Mouse (Mus musculus): ENCODE data around the gene Dnal4. TPM values are rescaled to one million over a fixed set of nuclear protein-coding genes. Genes with fewer than 3 reads are reported as not detected.

Gene Dnal4
- polyA plus RNA-seq, 2 experiments = 5.5 to 6.3 TPM

- no peak for ATAC-seq (ENCODE audit: insufficient read depth)
- Histone ChIP-seq H3K27ac (no peak overlapping the region), H3K27me3 (ENCODE audit: control insufficient read depth, insufficient read depth, low read length) (peaks cover 15% of the 10 kb centered on the region), H3K4me1 (replicated peaks; ENCODE audit: control insufficient read depth in 2 of 2, insufficient read depth in 2 of 2, low read length in 1 of 2) (no peaks in the 10 kb centered on the region), H3K4me2 (ENCODE audit: low read depth) (no peak overlapping the region), H3K9ac (replicated peaks) (no peak overlapping the region), H3K4me3 (ENCODE audit: insufficient read depth in 1 of 2, low read depth in 2 of 2, low read length in 2 of 2) (no peak overlapping the region), H3K36me3 (replicated peaks; ENCODE audit: control insufficient read depth, insufficient read depth, low read depth) (no peaks in the 10 kb centered on the region), H3K9me3 (ENCODE audit: control insufficient read depth, low read length) (no peaks in the 10 kb centered on the region)
- DNase-seq (ENCODE audit: low read depth in 3 of 3, low spot score in 3 of 3) = no peak
- TF ChIP-seq EP300 (IDR thresholded peaks at IDR 0.05; ENCODE audit: low read depth) (no peak), CTCF (IDR thresholded peaks at IDR 0.05; ENCODE audit: low read depth) (no peak)
- WGBS (ENCODE audit: insufficient replicate concordance) = 42% methylated on average over 4 of the region's 4 CpGs
Observed at GRCm38 (mm10) chr15:79810997-79811396, 33.3 kb upstream of the Dnal4 start.

- Histone ChIP-seq H3K9ac (replicated peaks) (no peak overlapping the region), H3K4me2 (ENCODE audit: low read depth) (no peak overlapping the region), H3K4me3 (ENCODE audit: insufficient read depth in 1 of 2, low read depth in 2 of 2, low read length in 2 of 2) (no peak overlapping the region), H3K27me3 (ENCODE audit: control insufficient read depth, insufficient read depth, low read length) (peaks cover 24% of the 10 kb centered on the region), H3K4me1 (replicated peaks; ENCODE audit: control insufficient read depth in 2 of 2, insufficient read depth in 2 of 2, low read length in 1 of 2) (no peaks in the 10 kb centered on the region), H3K9me3 (ENCODE audit: control insufficient read depth, low read length) (no peaks in the 10 kb centered on the region), H3K27ac (no peak overlapping the region), H3K36me3 (replicated peaks; ENCODE audit: control insufficient read depth, insufficient read depth, low read depth) (no peaks in the 10 kb centered on the region)
- 34% methylated on average over 3 of the region's 3 CpGs for WGBS (ENCODE audit: insufficient replicate concordance)
- no peak for TF ChIP-seq EP300 (IDR thresholded peaks at IDR 0.05; ENCODE audit: low read depth)
- TF ChIP-seq CTCF (IDR thresholded peaks at IDR 0.05; ENCODE audit: low read depth) = no peak
- no peak for DNase-seq (ENCODE audit: low read depth in 3 of 3, low spot score in 3 of 3)
- no peak for ATAC-seq (ENCODE audit: insufficient read depth)
Observed at GRCm38 (mm10) chr15:79810061-79810460, 32.4 kb upstream of the Dnal4 start.

- Histone ChIP-seq H3K27me3 (ENCODE audit: control insufficient read depth, insufficient read depth, low read length) (peaks cover 38% of the 10 kb centered on the region), H3K9me3 (ENCODE audit: control insufficient read depth, low read length) (no peaks in the 10 kb centered on the region), H3K4me1 (replicated peaks; ENCODE audit: control insufficient read depth in 2 of 2, insufficient read depth in 2 of 2, low read length in 1 of 2) (no peaks in the 10 kb centered on the region), H3K27ac (no peak overlapping the region), H3K36me3 (replicated peaks; ENCODE audit: control insufficient read depth, insufficient read depth, low read depth) (no peaks in the 10 kb centered on the region), H3K4me3 (ENCODE audit: insufficient read depth in 1 of 2, low read depth in 2 of 2, low read length in 2 of 2) (no peak overlapping the region), H3K4me2 (ENCODE audit: low read depth) (no peak overlapping the region), H3K9ac (replicated peaks) (no peak overlapping the region)
- 36% methylated on average over 5 of the region's 5 CpGs for WGBS (ENCODE audit: insufficient replicate concordance)
- no peak for ATAC-seq (ENCODE audit: insufficient read depth)
- no peak for TF ChIP-seq EP300 (IDR thresholded peaks at IDR 0.05; ENCODE audit: low read depth)
- TF ChIP-seq CTCF (IDR thresholded peaks at IDR 0.05; ENCODE audit: low read depth) = no peak
- no peak for DNase-seq (ENCODE audit: low read depth in 3 of 3, low spot score in 3 of 3)
Observed at GRCm38 (mm10) chr15:79808658-79809057, 31.0 kb upstream of the Dnal4 start.

- H3K4me1 ChIP-seq (replicated peaks; ENCODE audit: control insufficient read depth in 2 of 2, insufficient read depth in 2 of 2, low read length in 1 of 2) = no peaks in the 10 kb centered on the region
- no peak overlapping the region for H3K4me2 ChIP-seq (ENCODE audit: low read depth)
- no peak overlapping the region for H3K27ac ChIP-seq
- ATAC-seq (ENCODE audit: insufficient read depth) = no peak
- no peaks in the 10 kb centered on the region for H3K36me3 ChIP-seq (replicated peaks; ENCODE audit: control insufficient read depth, insufficient read depth, low read depth)
- H3K9ac ChIP-seq (replicated peaks) = no peak overlapping the region
- H3K4me3 ChIP-seq (ENCODE audit: insufficient read depth in 1 of 2, low read depth in 2 of 2, low read length in 2 of 2) = no peak overlapping the region
- 21% methylated on average over 5 of the region's 5 CpGs for WGBS (ENCODE audit: insufficient replicate concordance)
- TF ChIP-seq CTCF (IDR thresholded peaks at IDR 0.05; ENCODE audit: low read depth) (peak; percentile 76), EP300 (IDR thresholded peaks at IDR 0.05; ENCODE audit: low read depth) (no peak)
- H3K27me3 ChIP-seq (ENCODE audit: control insufficient read depth, insufficient read depth, low read length) = peaks cover 43% of the 10 kb centered on the region
- no peaks in the 10 kb centered on the region for H3K9me3 ChIP-seq (ENCODE audit: control insufficient read depth, low read length)
- peak in 1 of 3 experiments; percentile 23 for DNase-seq (ENCODE audit: low read depth in 3 of 3, low spot score in 3 of 3)
Observed at GRCm38 (mm10) chr15:79808114-79808513, 30.5 kb upstream of the Dnal4 start.

GRCm38 (mm10) chr15:79807050-79807449 is 29.4 kb upstream of the Dnal4 start:
- no peaks in the 10 kb centered on the region for H3K9me3 ChIP-seq (ENCODE audit: control insufficient read depth, low read length)
- no peak for DNase-seq (ENCODE audit: low read depth in 3 of 3, low spot score in 3 of 3)
- no peaks in the 10 kb centered on the region for H3K4me1 ChIP-seq (replicated peaks; ENCODE audit: control insufficient read depth in 2 of 2, insufficient read depth in 2 of 2, low read length in 1 of 2)
- H3K27ac ChIP-seq = no peak overlapping the region
- ATAC-seq (ENCODE audit: insufficient read depth) = no peak
- no peak overlapping the region for H3K4me3 ChIP-seq (ENCODE audit: insufficient read depth in 1 of 2, low read depth in 2 of 2, low read length in 2 of 2)
- H3K27me3 ChIP-seq (ENCODE audit: control insufficient read depth, insufficient read depth, low read length) = peaks cover 52% of the 10 kb centered on the region
- H3K9ac ChIP-seq (replicated peaks) = no peak overlapping the region
- no peak for TF ChIP-seq CTCF (IDR thresholded peaks at IDR 0.05; ENCODE audit: low read depth)
- no peak for TF ChIP-seq EP300 (IDR thresholded peaks at IDR 0.05; ENCODE audit: low read depth)
- H3K36me3 ChIP-seq (replicated peaks; ENCODE audit: control insufficient read depth, insufficient read depth, low read depth) = no peaks in the 10 kb centered on the region
- WGBS (ENCODE audit: insufficient replicate concordance) = 32% methylated on average over 1 of the region's 1 CpGs
- H3K4me2 ChIP-seq (ENCODE audit: low read depth) = no peak overlapping the region
